Mouse (Mus musculus): ENCODE measurements at regions not wholly inside any gene's neighbourhood (a gene's known extent, or its start where the extent isn't known, plus 50 kb on each side); places are given as distances from the start of the nearest gene placed in this dataset.

DNA sequence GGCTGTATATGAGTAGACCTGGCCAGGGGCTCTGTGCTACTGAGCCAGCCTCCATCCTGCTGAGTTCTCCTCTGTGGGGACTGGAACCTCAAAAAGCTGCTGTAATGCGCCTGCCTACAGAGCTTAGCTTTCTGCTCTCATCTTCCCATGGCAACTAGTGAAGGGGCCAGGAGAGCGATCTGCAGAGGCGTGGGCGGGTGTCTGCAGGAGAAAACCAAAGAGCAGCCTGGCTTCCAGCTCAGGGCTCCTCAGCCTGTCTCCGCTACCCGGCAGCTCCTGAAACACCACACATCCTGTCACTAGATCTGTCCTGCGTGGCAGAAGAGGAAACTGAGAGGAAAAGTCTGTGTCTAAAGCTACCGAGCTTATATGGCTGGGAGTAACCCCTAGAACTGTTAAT lies 384.9 kb upstream of the Myt1l start:
- TF ChIP-seq CTCF (IDR thresholded peaks at IDR 0.05; ENCODE audit: low read depth, low read length) (no peak), POLR2A (IDR thresholded peaks at IDR 0.05; ENCODE audit: insufficient read depth, low read length) (no peak), EP300 (IDR thresholded peaks at IDR 0.05; ENCODE audit: insufficient read depth, low read depth, low read length) (no peak)
- Histone ChIP-seq H3K4me1 (ENCODE audit: control insufficient read depth, insufficient read depth, low read length) (no peaks in the 10 kb centered on the region), H3K9me3 (replicated peaks; ENCODE audit: control insufficient read depth, insufficient read depth, low read length, poor library complexity, severe bottlenecking) (no peaks in the 10 kb centered on the region), H3K36me3 (ENCODE audit: control insufficient read depth, insufficient read depth, low read length, poor library complexity, severe bottlenecking) (no peaks in the 10 kb centered on the region), H3K27ac (ENCODE audit: insufficient read depth, low read length) (no peak overlapping the region), H3K4me3 (ENCODE audit: low read depth, low read length) (no peak overlapping the region), H3K27me3 (ENCODE audit: control insufficient read depth, insufficient read depth, low read length, poor library complexity, severe bottlenecking) (no peaks in the 10 kb centered on the region), H3K9ac (ENCODE audit: low read depth, poor library complexity, severe bottlenecking) (no peak overlapping the region)

DNA sequence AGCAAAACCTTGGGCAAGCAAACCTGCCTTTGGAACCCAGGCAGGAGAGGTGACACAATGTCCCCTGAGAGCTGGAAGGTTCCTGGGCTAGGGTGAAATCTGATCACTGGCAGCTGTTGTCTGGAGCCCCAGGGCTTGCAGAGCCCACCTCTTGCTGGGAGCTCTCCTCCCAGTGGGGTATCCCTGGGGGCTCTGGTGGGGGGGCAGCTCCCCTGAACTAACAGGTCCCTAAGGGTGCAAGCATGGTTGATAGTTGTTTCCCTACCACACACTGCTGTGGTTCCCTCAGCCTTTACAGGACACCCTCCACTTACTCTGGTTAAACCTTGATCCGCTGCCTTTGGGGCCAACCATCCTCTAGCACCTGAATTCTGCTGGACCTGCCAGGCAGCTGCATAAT lies 367.3 kb upstream of the Myt1l start:
- H3K27me3 ChIP-seq (ENCODE audit: control insufficient read depth, insufficient read depth, low read length, poor library complexity, severe bottlenecking), result no peaks in the 10 kb centered on the region
- no peaks in the 10 kb centered on the region for H3K36me3 ChIP-seq (ENCODE audit: control insufficient read depth, insufficient read depth, low read length, poor library complexity, severe bottlenecking)
- TF ChIP-seq EP300 (IDR thresholded peaks at IDR 0.05; ENCODE audit: insufficient read depth, low read depth, low read length), result no peak
- no peak for TF ChIP-seq POLR2A (IDR thresholded peaks at IDR 0.05; ENCODE audit: insufficient read depth, low read length)
- TF ChIP-seq CTCF (IDR thresholded peaks at IDR 0.05; ENCODE audit: low read depth, low read length), result no peak
- H3K9ac ChIP-seq (ENCODE audit: low read depth, poor library complexity, severe bottlenecking), result no peak overlapping the region
- no peak overlapping the region for H3K4me3 ChIP-seq (ENCODE audit: low read depth, low read length)
- H3K9me3 ChIP-seq (replicated peaks; ENCODE audit: control insufficient read depth, insufficient read depth, low read length, poor library complexity, severe bottlenecking), result no peaks in the 10 kb centered on the region
- H3K4me1 ChIP-seq (ENCODE audit: control insufficient read depth, insufficient read depth, low read length), result no peaks in the 10 kb centered on the region
- no peak overlapping the region for H3K27ac ChIP-seq (ENCODE audit: insufficient read depth, low read length)

DNA sequence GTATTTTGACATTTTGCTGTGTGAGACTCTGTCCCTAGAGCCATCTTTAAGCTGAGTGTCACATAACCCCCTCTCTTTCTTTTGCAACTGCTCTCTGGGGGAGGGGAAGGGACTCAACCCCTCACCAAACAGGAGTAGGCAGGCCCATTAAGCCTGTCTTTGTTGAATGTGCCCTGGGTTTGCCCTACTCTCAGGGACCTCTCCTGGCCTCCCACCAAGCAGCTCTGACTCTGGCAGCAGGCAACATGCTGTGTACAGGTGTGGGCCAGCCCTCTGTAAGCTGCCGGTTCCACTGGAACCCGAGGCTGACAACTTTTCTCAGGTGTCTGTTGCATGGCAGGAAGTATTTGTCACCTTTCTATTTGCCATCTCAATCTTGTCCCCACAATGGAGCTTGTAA lies 366.6 kb upstream of the Myt1l start:
- Histone ChIP-seq H3K9ac (ENCODE audit: low read depth, poor library complexity, severe bottlenecking) (no peak overlapping the region), H3K4me3 (ENCODE audit: low read depth, low read length) (no peak overlapping the region), H3K9me3 (replicated peaks; ENCODE audit: control insufficient read depth, insufficient read depth, low read length, poor library complexity, severe bottlenecking) (no peaks in the 10 kb centered on the region), H3K36me3 (ENCODE audit: control insufficient read depth, insufficient read depth, low read length, poor library complexity, severe bottlenecking) (no peaks in the 10 kb centered on the region), H3K4me1 (ENCODE audit: control insufficient read depth, insufficient read depth, low read length) (no peaks in the 10 kb centered on the region), H3K27ac (ENCODE audit: insufficient read depth, low read length) (no peak overlapping the region), H3K27me3 (ENCODE audit: control insufficient read depth, insufficient read depth, low read length, poor library complexity, severe bottlenecking) (no peaks in the 10 kb centered on the region)
- TF ChIP-seq POLR2A (IDR thresholded peaks at IDR 0.05; ENCODE audit: insufficient read depth, low read length) (no peak), CTCF (IDR thresholded peaks at IDR 0.05; ENCODE audit: low read depth, low read length) (no peak), EP300 (IDR thresholded peaks at IDR 0.05; ENCODE audit: insufficient read depth, low read depth, low read length) (no peak)

DNA sequence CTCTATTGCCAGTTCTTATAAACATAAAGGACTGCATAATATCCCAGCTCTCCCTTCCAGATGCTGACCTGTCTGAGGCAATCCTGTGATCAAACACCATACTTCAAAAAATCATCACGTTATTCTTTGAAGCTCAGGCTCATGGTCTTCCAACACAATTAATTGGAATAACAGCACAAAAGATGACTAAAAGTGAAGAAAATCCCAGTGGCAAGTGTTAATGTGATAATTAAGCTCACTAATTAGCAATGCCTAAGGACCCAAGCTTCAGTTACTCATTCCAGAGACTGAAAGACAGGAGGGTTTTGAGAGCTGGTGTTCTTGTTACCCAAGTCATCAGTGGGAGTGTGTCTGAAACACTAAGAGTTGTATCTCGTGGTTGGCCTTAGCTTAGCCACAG lies 363.5 kb upstream of the Myt1l start:
- TF ChIP-seq EP300 (IDR thresholded peaks at IDR 0.05; ENCODE audit: insufficient read depth, low read depth, low read length), result no peak
- TF ChIP-seq POLR2A (IDR thresholded peaks at IDR 0.05; ENCODE audit: insufficient read depth, low read length), result no peak
- TF ChIP-seq CTCF (IDR thresholded peaks at IDR 0.05; ENCODE audit: low read depth, low read length), result no peak
- no peak overlapping the region for H3K27ac ChIP-seq (ENCODE audit: insufficient read depth, low read length)
- H3K9me3 ChIP-seq (replicated peaks; ENCODE audit: control insufficient read depth, insufficient read depth, low read length, poor library complexity, severe bottlenecking), result no peaks in the 10 kb centered on the region

DNA sequence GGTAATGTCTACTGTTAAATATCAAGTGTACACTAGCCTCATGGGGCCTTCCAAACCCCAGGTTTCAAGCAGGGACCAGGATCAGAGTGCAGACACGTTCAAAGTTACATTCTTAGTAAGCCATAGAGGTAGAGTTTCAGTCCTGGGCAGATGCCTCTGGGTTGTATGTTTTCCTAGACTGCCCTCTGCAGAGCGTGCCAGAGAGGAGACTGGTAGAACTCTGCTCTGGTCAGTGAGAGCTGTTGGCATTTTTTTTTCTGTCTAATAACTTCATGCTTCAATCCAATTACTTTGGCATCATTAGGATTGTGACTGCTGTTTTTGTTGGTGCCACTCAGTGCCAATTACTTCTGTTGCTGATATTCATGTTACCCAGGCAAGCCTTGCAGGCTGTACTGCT lies 361.9 kb upstream of the Myt1l start:
- Histone ChIP-seq H3K4me1 (ENCODE audit: control insufficient read depth, insufficient read depth, low read length) (no peaks in the 10 kb centered on the region), H3K9ac (ENCODE audit: low read depth, poor library complexity, severe bottlenecking) (no peak overlapping the region), H3K27ac (ENCODE audit: insufficient read depth, low read length) (no peak overlapping the region), H3K27me3 (ENCODE audit: control insufficient read depth, insufficient read depth, low read length, poor library complexity, severe bottlenecking) (no peaks in the 10 kb centered on the region), H3K36me3 (ENCODE audit: control insufficient read depth, insufficient read depth, low read length, poor library complexity, severe bottlenecking) (no peaks in the 10 kb centered on the region), H3K9me3 (replicated peaks; ENCODE audit: control insufficient read depth, insufficient read depth, low read length, poor library complexity, severe bottlenecking) (no peaks in the 10 kb centered on the region), H3K4me3 (ENCODE audit: low read depth, low read length) (no peak overlapping the region)
- TF ChIP-seq EP300 (IDR thresholded peaks at IDR 0.05; ENCODE audit: insufficient read depth, low read depth, low read length) (no peak), POLR2A (IDR thresholded peaks at IDR 0.05; ENCODE audit: insufficient read depth, low read length) (no peak), CTCF (IDR thresholded peaks at IDR 0.05; ENCODE audit: low read depth, low read length) (no peak)

More for the DNA sequence above, 363.5 kb upstream of the Myt1l start:
- Histone ChIP-seq H3K4me1 (ENCODE audit: control insufficient read depth, insufficient read depth, low read length) (no peaks in the 10 kb centered on the region), H3K9ac (ENCODE audit: low read depth, poor library complexity, severe bottlenecking) (no peak overlapping the region), H3K27me3 (ENCODE audit: control insufficient read depth, insufficient read depth, low read length, poor library complexity, severe bottlenecking) (no peaks in the 10 kb centered on the region), H3K4me3 (ENCODE audit: low read depth, low read length) (no peak overlapping the region), H3K36me3 (ENCODE audit: control insufficient read depth, insufficient read depth, low read length, poor library complexity, severe bottlenecking) (no peaks in the 10 kb centered on the region)

DNA sequence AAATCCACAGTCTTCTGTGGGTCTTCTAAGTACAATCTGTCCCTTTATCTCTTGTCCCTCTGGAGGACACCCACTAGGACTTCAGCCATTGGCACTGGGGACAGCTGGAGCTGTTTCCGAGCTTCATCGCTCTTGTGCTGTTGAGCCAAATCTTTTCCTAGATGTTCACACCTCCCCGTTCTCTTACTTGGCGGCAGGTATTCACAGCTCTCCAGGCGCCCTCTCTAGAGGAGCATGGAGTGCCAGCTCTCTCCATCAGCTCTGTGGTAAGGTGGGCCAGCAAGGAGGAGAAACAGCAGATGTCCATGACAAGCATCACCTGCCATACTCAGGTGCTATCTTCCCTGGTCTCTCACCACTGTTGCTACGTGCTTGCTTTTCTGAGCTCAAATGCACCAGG lies 360.3 kb upstream of the Myt1l start:
- Histone ChIP-seq H3K27me3 (ENCODE audit: control insufficient read depth, insufficient read depth, low read length, poor library complexity, severe bottlenecking) (no peaks in the 10 kb centered on the region), H3K4me1 (ENCODE audit: control insufficient read depth, insufficient read depth, low read length) (no peaks in the 10 kb centered on the region), H3K36me3 (ENCODE audit: control insufficient read depth, insufficient read depth, low read length, poor library complexity, severe bottlenecking) (no peaks in the 10 kb centered on the region), H3K4me3 (ENCODE audit: low read depth, low read length) (no peak overlapping the region), H3K27ac (ENCODE audit: insufficient read depth, low read length) (no peak overlapping the region), H3K9me3 (replicated peaks; ENCODE audit: control insufficient read depth, insufficient read depth, low read length, poor library complexity, severe bottlenecking) (no peaks in the 10 kb centered on the region), H3K9ac (ENCODE audit: low read depth, poor library complexity, severe bottlenecking) (no peak overlapping the region)
- no peak for TF ChIP-seq EP300 (IDR thresholded peaks at IDR 0.05; ENCODE audit: insufficient read depth, low read depth, low read length)
- no peak for TF ChIP-seq POLR2A (IDR thresholded peaks at IDR 0.05; ENCODE audit: insufficient read depth, low read length)
- TF ChIP-seq CTCF (IDR thresholded peaks at IDR 0.05; ENCODE audit: low read depth, low read length), result no peak

Measured in ES-Bruce4 (cell line).